24 mouse cellular contexts compared by ENCODE assay signal in genomic region chr9:27821197-27821596, GRCm38 (mm10). TPM values are rescaled to one million over a fixed set of nuclear protein-coding genes. Genes with fewer than 3 reads are reported as not detected.
DNase-seq lines count a peak whose midpoint lies in the region; ATAC-seq and TF ChIP-seq lines count a peak whose summit lies in the region.
"Had no signal": no experiment of that assay in that cellular context is flagged by ENCODE, and none has a peak within 500 bp of the region (broad histone marks: within the 10 kb centered on the region; RNA-seq: fewer than 3 reads in every experiment).

No protein-coding gene starts in this region.

- H3K4me1 ChIP-seq in embryonic facial prominence, embryonic 14.5 days (ENCODE audit: control insufficient read depth, insufficient read depth, low read length), result no peaks in the 10 kb centered on the region
- no peaks in the 10 kb centered on the region for H3K4me1 ChIP-seq in embryonic facial prominence, embryonic 10.5 days
- H3K4me1 ChIP-seq in hindbrain, embryonic 13.5 days (replicated peaks), result no peaks in the 10 kb centered on the region
- H3K4me1 ChIP-seq in kidney, adult 2 months (ENCODE audit: control insufficient read depth, insufficient read depth, low read length), result no peaks in the 10 kb centered on the region

- H3K27me3 ChIP-seq in embryonic facial prominence, embryonic 14.5 days (replicated peaks; ENCODE audit: control insufficient read depth, insufficient read depth, low read length), result no peaks in the 10 kb centered on the region
- no peaks in the 10 kb centered on the region for H3K27me3 ChIP-seq in embryonic facial prominence, embryonic 10.5 days (replicated peaks; ENCODE audit: low read depth, poor library complexity, severe bottlenecking)
- H3K27me3 ChIP-seq in Patski, result no peaks in the 10 kb centered on the region
- no peaks in the 10 kb centered on the region for H3K27me3 ChIP-seq in hindbrain, embryonic 13.5 days
- H3K27me3 ChIP-seq in kidney, adult 2 months (replicated peaks; ENCODE audit: control insufficient read depth, insufficient read depth, low read length), result no peaks in the 10 kb centered on the region
- H3K27me3 ChIP-seq: CH12.LX had no signal

- WGBS in embryonic facial prominence, embryonic 14.5 days, result 54% methylated on average over 1 of the region's 1 CpGs
- WGBS in embryonic facial prominence, embryonic 10.5 days, result 73% methylated on average over 1 of the region's 1 CpGs
- 85% methylated on average over 1 of the region's 1 CpGs for WGBS in hindbrain, embryonic 13.5 days
- 73% methylated on average over 1 of the region's 1 CpGs for WGBS in kidney, adult 2 months

- in situ Hi-C loops in Patski (cut with MboI; ENCODE audit: low pct_unique_long_range_greater_than_20kb), result no loop called here

- POLR2A ChIA-PET in Patski (lab: Charles Lee), result no interaction called here

- DNase-seq in embryonic facial prominence, embryonic 14.5 days (ENCODE audit: low spot score), result peak; percentile 45
- no peak for DNase-seq in embryonic facial prominence, embryonic 10.5 days (ENCODE audit: low spot score)
- peak; percentile 46 for DNase-seq in 3T3-L1 (ENCODE audit: low read depth, low spot score)
- peak; percentile 26 for DNase-seq in Muller cell, postnatal 12 days (ENCODE audit: inconsistent ontology term)
- peak; percentile 81 for DNase-seq in Patski (ENCODE audit: low read depth, low spot score)
- DNase-seq in ovary, adult 18-20 months (ENCODE audit: low spot score), result no peak
- DNase-seq in kidney, adult 2 months, result no peak
- DNase-seq: adrenal gland, adult 2 months; adrenal gland, adult 8-10 months; adrenal gland, postnatal 10 days; adrenal gland, postnatal 14 days; adrenal gland, postnatal 25 days; adrenal gland, postnatal 36 days; B cell, adult 2 months; cerebellum, adult 11 months; cerebellum, adult 11-12 months; cerebellum, adult 18-20 months; cerebellum, adult 2 months; cerebellum, adult 8-10 months had no signal

- H3K9ac ChIP-seq in embryonic facial prominence, embryonic 14.5 days (ENCODE audit: low read depth, low read length), result no peak overlapping the region
- H3K9ac ChIP-seq in hindbrain, embryonic 13.5 days, result no peak overlapping the region

- no peaks in the 10 kb centered on the region for H3K36me3 ChIP-seq in embryonic facial prominence, embryonic 14.5 days (ENCODE audit: control insufficient read depth, insufficient read depth, low read length)
- H3K36me3 ChIP-seq in embryonic facial prominence, embryonic 10.5 days (replicated peaks), result no peaks in the 10 kb centered on the region
- H3K36me3 ChIP-seq in hindbrain, embryonic 13.5 days, result no peaks in the 10 kb centered on the region
- no peaks in the 10 kb centered on the region for H3K36me3 ChIP-seq in kidney, adult 2 months (ENCODE audit: control insufficient read depth, insufficient read depth, low read length)
- H3K36me3 ChIP-seq: G1E had no signal

- no peak overlapping the region for H3K27ac ChIP-seq in embryonic facial prominence, embryonic 14.5 days (replicated peaks; ENCODE audit: low read depth, low read length)
- no peak overlapping the region for H3K27ac ChIP-seq in embryonic facial prominence, embryonic 10.5 days (replicated peaks)
- H3K27ac ChIP-seq in hindbrain, embryonic 13.5 days, result no peak overlapping the region
- no peak overlapping the region for H3K27ac ChIP-seq in kidney, adult 2 months (ENCODE audit: insufficient read depth, low read depth, low read length)

- H3K4me2 ChIP-seq in embryonic facial prominence, embryonic 14.5 days (ENCODE audit: low read depth, low read length), result no peak overlapping the region
- no peak overlapping the region for H3K4me2 ChIP-seq in hindbrain, embryonic 13.5 days

- ATAC-seq in embryonic facial prominence, embryonic 14.5 days (ENCODE audit: low read depth), result no peak
- peak; percentile 64 for ATAC-seq in Patski
- no peak for ATAC-seq in hindbrain, embryonic 13.5 days (ENCODE audit: low FRiP score)
- ATAC-seq: activated CD4-positive, CD25-positive, alpha-beta regulatory T cell, adult 4 months; CD4-positive, CD25-positive, alpha-beta regulatory T cell, adult 4 months had no signal

- H3K9me3 ChIP-seq in embryonic facial prominence, embryonic 14.5 days (ENCODE audit: control insufficient read depth, low read length), result 0 out of 2 replicates have a peak, but pooled peaks cover 6% of the 10 kb centered on the region
- H3K9me3 ChIP-seq in embryonic facial prominence, embryonic 10.5 days, result no peaks in the 10 kb centered on the region
- H3K9me3 ChIP-seq in hindbrain, embryonic 13.5 days, result no peaks in the 10 kb centered on the region
- H3K9me3 ChIP-seq: G1E had no signal

- no peak overlapping the region for H3K4me3 ChIP-seq in embryonic facial prominence, embryonic 14.5 days (ENCODE audit: low read depth, low read length)
- H3K4me3 ChIP-seq in embryonic facial prominence, embryonic 10.5 days, result no peak overlapping the region
- no peak overlapping the region for H3K4me3 ChIP-seq in hindbrain, embryonic 13.5 days
- no peak overlapping the region for H3K4me3 ChIP-seq in kidney, adult 2 months (ENCODE audit: insufficient read depth, low read depth, low read length)

- TF ChIP-seq CTCF in Patski (IDR thresholded peaks at IDR 0.05), result no peak
- TF ChIP-seq CTCF in kidney, adult 2 months (conservative IDR thresholded peaks at IDR 0.05; ENCODE audit: insufficient read depth, insufficient read length, low read depth, low read length), result no peak

- TF ChIP-seq POLR2A in kidney, adult 2 months (IDR thresholded peaks at IDR 0.05; ENCODE audit: low read depth, low read length), result no peak

- CTCF ChIA-PET in Patski (lab: Charles Lee), result no interaction called here

RNA-seq across cellular contexts. Expression of gene Opcml, which starts 30.6 kb away (rescaled TPM):
- 5.9 and 6.0 TPM in 2 replicates for polyA plus RNA-seq in embryonic facial prominence, embryonic 14.5 days (2014; fragmentation: Nextera tagmentation; extraction: Ambion mirVana)
- 0.52 and 1.0 TPM in 2 replicates for polyA plus RNA-seq in embryonic facial prominence, embryonic 10.5 days (2016; fragmentation: Nextera tagmentation; extraction: Ambion mirVana)
- not detected for polyA plus RNA-seq in Patski (2021)
- polyA plus RNA-seq in hindbrain, embryonic 13.5 days (2015; fragmentation: Nextera tagmentation; extraction: Ambion mirVana), result 25.1 and 25.8 TPM in 2 replicates
- 0.08 TPM in 2 replicates for polyA plus RNA-seq in kidney, adult 2 months (2012; rRNA removed)
- polyA plus RNA-seq: CD4-positive, CD25-positive, alpha-beta regulatory T cell, adult 4 months; G1E had no signal

Comparison
In these comparisons a context has a peak if more than half of its experiments do, and no peak if none do; other contexts are left out.
1. DNase-seq: peak in embryonic facial prominence, embryonic 14.5 days (single experiment), 3T3-L1 (single experiment), Muller cell, postnatal 12 days (single experiment) and Patski (single experiment); none in embryonic facial prominence, embryonic 10.5 days (single experiment), ovary, adult 18-20 months (single experiment) and kidney, adult 2 months (single experiment).